Mouse (Mus musculus): ENCODE results near the gene Gm20431.
A peak's percentile ranks its signal among the peaks of the same experiment; 100 is the strongest.

The Gm20431 gene

GRCm38 (mm10) chr2:167588774-167589577, 72.3 kb downstream of the Gm20431 start:
- peak; percentile 48; the same call in 1 of the 2 replicates for TF ChIP-seq GATA4 (IDR thresholded peaks at IDR 0.05; ENCODE audit: insufficient replicate concordance, low read length)

- TF ChIP-seq GATA4 (IDR thresholded peaks at IDR 0.05; ENCODE audit: insufficient replicate concordance, low read length) = no peak
These were observed 74.3 kb downstream of the Gm20431 start for GRCm38 (mm10) chr2:167586976-167587375.

GRCm38 (mm10) chr2:167586041-167586440, 75.3 kb downstream of the Gm20431 start:
- no peak; the same call in 1 of the 2 replicates for TF ChIP-seq GATA4 (IDR thresholded peaks at IDR 0.05; ENCODE audit: insufficient replicate concordance, low read length)

DNA sequence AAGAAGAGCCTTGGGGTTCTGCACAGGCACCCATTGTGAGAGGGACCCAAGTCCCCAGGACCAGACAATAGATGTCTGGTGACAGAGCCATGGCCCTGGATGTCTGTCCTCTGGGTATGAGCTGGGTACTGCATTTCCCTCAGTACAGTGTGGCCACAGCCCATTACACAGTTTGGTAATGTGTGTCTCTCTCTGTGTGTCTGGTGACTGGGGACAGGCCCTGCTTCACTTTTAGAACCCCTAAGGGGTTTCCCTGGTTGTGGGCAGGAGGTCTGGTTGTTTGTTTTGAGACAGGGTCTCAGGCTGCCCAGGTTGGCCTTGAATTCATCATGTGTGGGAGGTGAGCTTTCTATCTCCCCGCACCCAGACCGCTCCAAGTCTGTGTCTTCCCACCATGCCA, 76.0 kb downstream of the Gm20431 start:
- no peak for TF ChIP-seq GATA4 (IDR thresholded peaks at IDR 0.05; ENCODE audit: insufficient replicate concordance, low read length)

- TF ChIP-seq GATA4 (IDR thresholded peaks at IDR 0.05; ENCODE audit: insufficient replicate concordance, low read length) = no peak
These were observed 77.9 kb downstream of the Gm20431 start for GRCm38 (mm10) chr2:167583161-167583952.

GRCm38 (mm10) chr2:167578521-167578920, 82.8 kb downstream of the Gm20431 start:
- no peak for TF ChIP-seq GATA4 (IDR thresholded peaks at IDR 0.05; ENCODE audit: insufficient replicate concordance, low read length)

- no peak for TF ChIP-seq GATA4 (IDR thresholded peaks at IDR 0.05; ENCODE audit: insufficient replicate concordance, low read length)
These were observed 84.0 kb downstream of the Gm20431 start for GRCm38 (mm10) chr2:167577186-167577785.

DNA sequence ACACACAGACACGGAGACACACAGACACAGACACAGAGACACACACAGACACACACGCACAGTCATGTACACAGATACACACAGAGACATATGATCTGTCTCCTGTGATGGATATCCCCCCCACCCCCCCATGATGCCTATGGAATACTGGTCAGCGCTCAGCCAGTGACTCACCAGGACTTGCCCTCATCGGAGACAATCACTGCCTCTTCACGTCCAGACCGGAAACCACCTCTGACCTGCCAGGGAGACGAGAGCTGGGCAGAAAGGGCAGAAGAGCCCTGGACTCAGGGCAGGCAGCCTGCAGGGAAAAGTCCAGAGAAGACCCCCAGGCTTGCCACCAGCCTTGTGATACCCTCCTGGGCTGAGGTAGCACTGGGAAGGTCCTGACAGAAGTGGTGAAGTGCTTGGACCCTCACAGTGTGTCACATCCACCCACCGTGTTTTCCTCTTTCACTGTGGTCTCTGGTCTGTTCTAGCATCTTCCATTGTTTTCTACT, 85.1 kb downstream of the Gm20431 start:
- no peak for TF ChIP-seq GATA4 (IDR thresholded peaks at IDR 0.05; ENCODE audit: insufficient replicate concordance, low read length)

DNA sequence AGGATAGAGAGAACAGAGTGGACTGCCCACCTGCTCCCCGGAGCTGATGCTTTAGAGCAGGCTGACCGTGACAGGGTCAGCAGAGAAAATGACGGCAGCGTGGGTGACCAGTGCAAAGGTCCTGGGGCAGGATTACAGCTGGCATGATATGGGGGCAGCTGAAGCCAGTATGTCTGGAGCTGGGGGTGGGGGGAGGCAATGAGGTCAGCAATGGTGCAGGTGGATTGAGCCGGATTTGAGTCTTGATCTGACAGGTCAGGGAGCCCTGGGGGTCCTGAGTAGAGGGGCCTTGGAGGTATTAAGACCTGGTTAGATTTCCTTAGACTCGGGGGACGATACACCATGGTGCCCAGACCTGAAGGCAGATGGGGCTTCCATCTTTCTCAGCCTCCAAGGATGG, 85.7 kb downstream of the Gm20431 start:
- no peak for TF ChIP-seq GATA4 (IDR thresholded peaks at IDR 0.05; ENCODE audit: insufficient replicate concordance, low read length)

DNA sequence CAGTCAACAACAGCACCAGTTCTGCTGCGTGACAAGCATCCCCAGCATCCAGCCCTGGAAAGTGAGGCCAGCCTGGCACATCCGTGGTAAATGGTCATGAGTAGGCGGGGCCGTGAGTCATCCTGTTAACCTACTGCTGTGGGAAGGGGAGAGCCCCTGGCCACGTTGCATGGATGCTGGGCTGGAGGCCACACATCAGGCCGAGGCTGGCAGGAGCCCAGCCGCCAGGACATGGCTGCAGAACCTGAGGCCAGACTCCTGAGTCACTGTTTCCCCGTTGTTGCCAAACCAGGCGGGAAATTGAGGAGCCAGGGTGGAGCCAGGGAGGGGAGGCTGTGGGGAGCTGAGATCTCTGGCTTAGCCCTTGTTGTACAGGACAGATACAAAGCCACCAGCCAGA, 86.5 kb downstream of the Gm20431 start:
- TF ChIP-seq GATA4 (IDR thresholded peaks at IDR 0.05; ENCODE audit: insufficient replicate concordance, low read length) = no peak

GRCm38 (mm10) chr2:167571442-167572220, 89.7 kb downstream of the Gm20431 start:
- no peak for TF ChIP-seq GATA4 (IDR thresholded peaks at IDR 0.05; ENCODE audit: insufficient replicate concordance, low read length)

GRCm38 (mm10) chr2:167570815-167571214, 90.5 kb downstream of the Gm20431 start:
- TF ChIP-seq GATA4 (IDR thresholded peaks at IDR 0.05; ENCODE audit: insufficient replicate concordance, low read length) = no peak

DNA sequence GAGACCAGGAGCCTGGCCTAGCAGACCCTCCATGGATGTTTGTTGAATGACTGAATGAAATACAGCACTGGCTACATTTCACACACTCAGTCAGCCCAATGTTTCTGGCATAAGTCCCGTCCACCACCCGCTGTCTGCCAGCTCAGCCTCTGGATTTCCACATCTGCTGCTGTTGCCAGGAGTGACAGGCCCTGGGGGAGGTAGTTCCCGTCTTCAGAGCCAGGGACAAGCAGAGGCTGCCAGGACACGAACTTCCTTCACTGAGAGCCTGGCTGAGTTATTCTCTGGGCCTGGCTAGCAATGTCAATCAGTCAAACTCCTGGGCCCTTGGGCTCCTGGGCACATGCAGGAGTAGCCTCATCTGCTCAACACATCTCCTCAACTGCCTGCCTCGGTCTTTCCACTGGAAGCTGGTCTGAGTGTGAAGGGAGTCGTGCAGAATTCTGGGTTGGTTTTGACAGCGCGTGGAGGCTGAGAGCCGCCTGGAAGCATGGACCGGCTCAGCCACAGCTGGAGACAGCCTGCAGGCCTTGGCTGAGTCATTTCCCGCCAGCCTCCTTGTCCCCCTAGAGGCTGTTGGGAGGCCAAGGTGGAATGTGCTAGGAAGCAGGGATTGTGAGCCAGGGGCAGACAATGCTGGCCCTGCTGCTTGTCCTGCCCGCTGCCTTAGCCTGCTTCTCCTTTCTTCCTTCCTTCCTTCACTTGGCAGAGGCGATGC, 91.2 kb downstream of the Gm20431 start:
- TF ChIP-seq GATA4 (IDR thresholded peaks at IDR 0.05; ENCODE audit: insufficient replicate concordance, low read length) = no peak; the same call in 1 of the 2 replicates

GRCm38 (mm10) chr2:167568112-167568511, 93.2 kb downstream of the Gm20431 start:
- no peak for TF ChIP-seq GATA4 (IDR thresholded peaks at IDR 0.05; ENCODE audit: insufficient replicate concordance, low read length)

All from liver, adult (tissue).